Mouse (Mus musculus): ENCODE results near the gene Zcchc14. TPM values are rescaled to one million over a fixed set of nuclear protein-coding genes. Genes with fewer than 3 reads are reported as not detected.

Zcchc14 gene
- polyA plus RNA-seq, 1 experiment from 2014 or later, result 26.9 TPM

DNA sequence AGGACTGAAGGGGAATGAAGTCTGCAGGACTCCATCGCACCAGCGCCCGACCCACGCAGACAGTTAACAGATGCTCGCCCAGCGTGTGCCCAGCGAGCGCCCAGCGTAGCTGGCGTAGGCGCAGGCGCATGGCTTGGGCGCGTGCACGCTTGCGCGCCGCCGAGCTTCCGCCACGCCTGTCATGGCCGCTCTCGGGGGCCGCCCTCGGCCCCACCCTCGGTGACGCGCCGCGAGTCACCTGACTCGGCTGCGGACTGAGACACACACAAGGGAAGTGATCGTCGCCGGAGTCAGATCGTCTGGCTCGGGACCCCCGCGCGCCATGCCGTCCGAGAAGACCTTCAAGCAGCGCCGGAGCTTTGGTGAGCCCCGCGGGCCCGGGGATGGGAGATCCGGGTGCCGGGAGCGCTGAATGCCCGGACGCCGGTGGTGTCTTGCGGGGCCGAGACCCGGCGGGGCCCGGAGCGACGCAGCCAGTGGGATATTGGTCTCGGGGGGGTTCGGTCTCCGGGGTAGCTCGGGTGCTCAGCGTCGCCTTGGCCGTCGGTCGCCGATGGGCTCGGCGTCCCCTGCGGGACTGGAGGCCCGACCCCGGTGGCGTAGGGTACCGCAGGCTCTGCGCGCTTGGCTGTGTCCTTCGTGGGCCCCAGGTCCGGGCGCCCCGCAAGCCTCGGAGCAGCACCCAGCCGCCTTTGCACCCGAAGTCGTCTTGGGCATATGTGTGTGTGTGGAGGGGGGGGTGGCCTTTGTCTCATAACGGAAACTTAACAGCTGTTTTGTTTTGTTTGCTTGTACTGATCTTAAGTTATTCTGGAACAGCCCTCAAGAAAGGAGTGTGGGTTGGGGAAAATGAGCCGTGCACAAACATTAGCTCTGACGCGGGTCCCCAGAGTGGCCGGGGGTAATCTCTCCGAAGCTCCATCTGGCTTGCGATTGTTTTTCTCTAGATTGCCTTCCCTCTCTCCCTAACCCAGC, 62.2 kb downstream of the Zcchc14 start, which contains the start of gene Map1lc3b:
Map1lc3b (plus strand) TSS at position 159 of the 975 bp plus-strand sequence.
- peak within 1 kb of the TSS; percentile 73 for H3K4me3 ChIP-seq (ENCODE audit: low read length)
- WGBS, result under 1% methylated on average over 94 of the region's 94 CpGs

DNA sequence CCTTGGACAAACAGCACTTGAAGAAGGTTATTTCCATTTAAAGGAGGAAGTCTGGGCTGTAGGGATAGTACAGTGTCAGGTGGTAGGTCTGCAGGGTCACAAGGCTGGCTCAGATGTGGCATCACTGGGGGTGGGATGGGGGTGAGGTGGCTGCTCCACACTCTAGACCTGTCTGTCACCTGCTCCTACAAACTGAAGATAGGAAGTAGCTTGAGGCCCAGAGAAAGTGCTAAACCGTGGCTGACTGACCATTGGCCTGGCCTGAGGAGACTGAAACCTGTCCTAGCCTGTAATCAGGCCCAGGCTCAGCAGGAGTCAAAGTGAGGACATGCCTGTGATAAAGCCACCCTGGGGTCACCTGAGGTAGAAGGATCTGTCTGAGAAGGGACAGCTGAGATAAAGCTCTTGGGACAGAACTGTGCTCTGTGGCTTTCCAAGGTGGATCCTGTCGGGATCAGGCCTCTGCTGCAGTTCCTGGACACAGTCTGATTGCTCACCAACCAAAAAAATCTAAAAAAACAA, 63.4 kb downstream of the Zcchc14 start:
- H3K4me2 ChIP-seq (replicated peaks; ENCODE audit: low read depth, low read length), result peak overlapping the region; percentile 93
- WGBS, result 46% methylated on average over 2 of the region's 2 CpGs
- no peak overlapping the region for H3K27ac ChIP-seq (ENCODE audit: low read depth, low read length)
- ATAC-seq (ENCODE audit: low FRiP score, low TSS enrichment), result no peak
- H3K36me3 ChIP-seq (ENCODE audit: control insufficient read depth, insufficient read depth, low read length), result peaks cover 10% of the 10 kb centered on the region
- no peak overlapping the region for H3K4me3 ChIP-seq (ENCODE audit: low read length)
- H3K9me3 ChIP-seq (ENCODE audit: control insufficient read depth, low read length), result no peaks in the 10 kb centered on the region
- H3K9ac ChIP-seq (ENCODE audit: low read depth, low read length), result no peak overlapping the region
- peaks cover 13% of the 10 kb centered on the region for H3K4me1 ChIP-seq (ENCODE audit: control insufficient read depth, insufficient read depth, low read length)
- no peaks in the 10 kb centered on the region for H3K27me3 ChIP-seq (ENCODE audit: control insufficient read depth, insufficient read depth, low read length)

More for the DNA sequence above, 62.2 kb downstream of the Zcchc14 start, which contains the start of gene Map1lc3b:
- H3K27ac ChIP-seq (ENCODE audit: low read depth, low read length), result no peak within 1 kb of the TSS
- peaks cover 15% of the 10 kb centered on the region for H3K36me3 ChIP-seq (ENCODE audit: control insufficient read depth, insufficient read depth, low read length)
- no peaks in the 10 kb centered on the region for H3K27me3 ChIP-seq (ENCODE audit: control insufficient read depth, insufficient read depth, low read length)
- no peaks in the 10 kb centered on the region for H3K9me3 ChIP-seq (ENCODE audit: control insufficient read depth, low read length)
- peaks cover 13% of the 10 kb centered on the region for H3K4me1 ChIP-seq (ENCODE audit: control insufficient read depth, insufficient read depth, low read length)
- H3K9ac ChIP-seq (ENCODE audit: low read depth, low read length), result peak within 1 kb of the TSS; percentile 62
- peak within 1 kb of the TSS; percentile 93 for H3K4me2 ChIP-seq (replicated peaks; ENCODE audit: low read depth, low read length)
- peak; percentile 87 for ATAC-seq (ENCODE audit: low FRiP score, low TSS enrichment)

DNA sequence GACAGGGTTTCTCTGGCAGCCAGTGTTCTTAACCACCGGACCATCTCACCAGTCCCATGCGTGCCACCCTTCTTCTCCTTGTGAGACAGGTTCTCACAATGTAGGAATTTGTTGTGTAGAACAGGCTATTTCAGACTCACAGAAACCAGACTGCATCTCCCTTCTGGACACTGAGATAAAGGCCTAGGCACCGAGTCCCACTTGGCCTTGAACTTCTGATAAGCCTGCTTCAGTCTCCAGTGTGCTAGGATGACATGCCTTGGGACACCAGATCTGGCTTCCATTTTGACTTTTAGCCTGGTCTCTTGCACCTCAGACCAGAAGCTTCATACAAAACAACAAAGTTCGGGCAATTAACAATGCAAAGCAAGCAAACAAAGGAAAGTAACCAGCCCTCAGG, 64.0 kb downstream of the Zcchc14 start:
- peaks cover 13% of the 10 kb centered on the region for H3K4me1 ChIP-seq (ENCODE audit: control insufficient read depth, insufficient read depth, low read length)
- ATAC-seq (ENCODE audit: low FRiP score, low TSS enrichment), result no peak
- 90% methylated on average over 4 of the region's 4 CpGs for WGBS

DNA sequence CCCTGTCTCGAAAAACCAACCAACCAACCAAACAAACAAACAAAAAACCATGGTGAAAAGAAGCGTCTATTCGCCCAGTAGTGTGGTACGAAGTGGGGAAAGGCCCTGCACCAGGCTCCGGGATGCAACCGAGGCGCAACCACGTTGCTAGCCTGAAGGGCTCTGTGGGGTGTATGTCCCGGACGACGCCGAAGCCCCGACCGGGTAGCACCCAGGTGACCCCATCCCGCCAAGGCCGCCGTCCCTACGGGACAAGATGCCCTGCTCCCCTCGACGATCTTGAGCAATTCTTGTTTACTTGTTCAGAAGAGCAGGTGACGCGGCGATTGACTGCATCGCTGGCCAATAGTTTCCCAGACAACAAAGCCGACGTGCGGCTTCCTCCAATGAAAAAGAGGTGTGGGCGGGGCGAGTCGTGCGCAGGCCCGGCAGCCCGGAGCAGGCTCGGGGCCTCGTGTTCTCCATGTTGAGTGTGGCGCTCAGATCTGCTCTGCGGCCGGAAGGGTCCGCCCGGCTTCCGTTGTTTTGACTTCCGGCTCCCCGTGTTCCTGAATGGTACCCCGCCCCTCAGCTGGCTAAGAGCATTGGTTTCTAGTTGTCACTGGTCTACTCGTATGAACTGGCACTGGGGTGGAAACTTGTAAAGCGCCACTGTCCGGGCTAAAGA, 67.4 kb downstream of the Zcchc14 start:
- H3K27ac ChIP-seq (ENCODE audit: low read depth, low read length), result no peak overlapping the region

More for the DNA sequence above, 64.0 kb downstream of the Zcchc14 start:
- Histone ChIP-seq H3K36me3 (ENCODE audit: control insufficient read depth, insufficient read depth, low read length) (peaks cover 5% of the 10 kb centered on the region; the same call in 1 of the 2 replicates), H3K4me2 (replicated peaks; ENCODE audit: low read depth, low read length) (no peak overlapping the region), H3K4me3 (ENCODE audit: low read length) (no peak overlapping the region), H3K27me3 (ENCODE audit: control insufficient read depth, insufficient read depth, low read length) (no peaks in the 10 kb centered on the region), H3K9me3 (ENCODE audit: control insufficient read depth, low read length) (no peaks in the 10 kb centered on the region), H3K27ac (ENCODE audit: low read depth, low read length) (no peak overlapping the region), H3K9ac (ENCODE audit: low read depth, low read length) (no peak overlapping the region)

DNA sequence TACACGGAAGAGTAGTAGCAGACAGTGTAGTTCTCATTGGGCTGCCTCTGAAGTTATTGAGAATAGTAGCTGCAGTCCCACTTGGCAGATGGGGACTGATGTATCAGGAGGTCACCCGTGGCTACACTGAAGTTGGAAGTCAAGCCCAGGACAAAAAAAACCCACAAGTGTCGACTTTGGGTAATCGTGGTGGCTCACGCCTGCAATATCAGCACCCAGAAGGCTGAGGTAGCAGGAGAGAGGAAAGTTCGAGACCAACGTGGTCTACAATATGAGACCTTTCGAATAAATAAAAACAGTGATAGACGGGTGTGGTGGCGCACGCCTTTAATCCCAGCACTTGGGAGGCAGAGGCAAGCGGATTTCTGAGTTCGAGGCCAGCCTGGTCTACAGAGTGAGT, 68.0 kb downstream of the Zcchc14 start:
- Histone ChIP-seq H3K36me3 (ENCODE audit: control insufficient read depth, insufficient read depth, low read length) (no peaks in the 10 kb centered on the region), H3K9ac (ENCODE audit: low read depth, low read length) (peak overlapping the region; percentile 56; the same call in 1 of the 2 replicates), H3K27me3 (ENCODE audit: control insufficient read depth, insufficient read depth, low read length) (no peaks in the 10 kb centered on the region), H3K4me2 (replicated peaks; ENCODE audit: low read depth, low read length) (peak overlapping the region; percentile 56), H3K27ac (ENCODE audit: low read depth, low read length) (no peak overlapping the region), H3K9me3 (ENCODE audit: control insufficient read depth, low read length) (no peaks in the 10 kb centered on the region), H3K4me3 (ENCODE audit: low read length) (peak overlapping the region; percentile 54), H3K4me1 (ENCODE audit: control insufficient read depth, insufficient read depth, low read length) (peaks cover 6% of the 10 kb centered on the region; the same call in 1 of the 2 replicates)
- no peak for ATAC-seq (ENCODE audit: low FRiP score, low TSS enrichment)
- WGBS, result 47% methylated on average over 13 of the region's 13 CpGs

More for the DNA sequence above, 67.4 kb downstream of the Zcchc14 start:
- peak overlapping the region; percentile 56 for H3K9ac ChIP-seq (ENCODE audit: low read depth, low read length)
- peak overlapping the region; percentile 54 for H3K4me3 ChIP-seq (ENCODE audit: low read length)
- peak overlapping the region; percentile 56 for H3K4me2 ChIP-seq (replicated peaks; ENCODE audit: low read depth, low read length)
- peaks cover 6% of the 10 kb centered on the region; the same call in 1 of the 2 replicates for H3K4me1 ChIP-seq (ENCODE audit: control insufficient read depth, insufficient read depth, low read length)
- H3K9me3 ChIP-seq (ENCODE audit: control insufficient read depth, low read length), result no peaks in the 10 kb centered on the region
- no peaks in the 10 kb centered on the region for H3K27me3 ChIP-seq (ENCODE audit: control insufficient read depth, insufficient read depth, low read length)
- peak; percentile 94 for ATAC-seq (ENCODE audit: low FRiP score, low TSS enrichment)
- no peaks in the 10 kb centered on the region for H3K36me3 ChIP-seq (ENCODE audit: control insufficient read depth, insufficient read depth, low read length)
- under 1% methylated on average over 47 of the region's 47 CpGs for WGBS

DNA sequence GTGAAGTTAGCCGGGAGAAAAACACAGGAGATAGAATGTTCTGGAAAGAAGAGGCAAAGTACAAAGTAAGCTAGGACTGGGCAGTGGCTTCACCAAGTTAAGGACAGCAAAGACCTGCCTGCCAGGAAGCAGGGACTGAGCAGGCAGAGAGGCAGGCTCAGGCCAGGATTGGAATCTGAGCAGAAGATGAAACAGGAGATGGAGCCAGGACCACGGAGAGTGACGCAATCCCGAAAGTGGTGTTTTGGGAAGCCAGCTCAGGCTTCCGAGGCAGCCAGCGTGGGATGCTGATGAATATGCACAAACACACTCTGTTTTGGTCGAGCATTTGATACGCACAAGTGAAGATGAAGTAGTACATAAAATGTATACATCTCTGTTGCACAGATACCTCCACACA, 69.0 kb downstream of the Zcchc14 start:
- Histone ChIP-seq H3K4me2 (replicated peaks; ENCODE audit: low read depth, low read length) (no peak overlapping the region), H3K27me3 (ENCODE audit: control insufficient read depth, insufficient read depth, low read length) (no peaks in the 10 kb centered on the region), H3K27ac (ENCODE audit: low read depth, low read length) (no peak overlapping the region), H3K4me3 (ENCODE audit: low read length) (no peak overlapping the region), H3K9ac (ENCODE audit: low read depth, low read length) (no peak overlapping the region), H3K4me1 (ENCODE audit: control insufficient read depth, insufficient read depth, low read length) (peaks cover 4% of the 10 kb centered on the region; the same call in 1 of the 2 replicates), H3K36me3 (ENCODE audit: control insufficient read depth, insufficient read depth, low read length) (no peaks in the 10 kb centered on the region), H3K9me3 (ENCODE audit: control insufficient read depth, low read length) (no peaks in the 10 kb centered on the region)
- WGBS, result 51% methylated on average over 8 of the region's 8 CpGs
- no peak for ATAC-seq (ENCODE audit: low FRiP score, low TSS enrichment)

DNA sequence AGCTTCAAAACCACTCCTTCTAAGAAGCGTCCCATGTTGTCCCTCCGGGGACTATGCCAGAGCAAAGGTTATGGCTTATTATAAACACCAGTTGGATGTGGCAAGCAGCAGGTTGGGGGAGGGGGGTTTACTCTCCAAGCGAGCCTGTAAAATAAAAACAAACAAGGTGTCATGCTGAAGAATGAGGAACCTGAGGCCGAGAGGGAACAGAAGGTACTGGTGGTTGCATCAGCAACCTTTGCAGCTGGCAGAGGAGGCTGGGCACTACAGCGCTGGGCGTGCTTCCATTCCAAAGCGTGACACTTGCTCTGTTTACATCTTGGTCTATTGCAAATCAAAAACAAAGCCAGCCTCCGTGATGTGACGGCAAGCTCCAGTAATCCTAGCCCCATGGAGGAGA, 72.2 kb downstream of the Zcchc14 start:
- no peak for ATAC-seq (ENCODE audit: low FRiP score, low TSS enrichment)
- 21% methylated on average over 9 of the region's 9 CpGs for WGBS
- Histone ChIP-seq H3K4me2 (replicated peaks; ENCODE audit: low read depth, low read length) (no peak overlapping the region), H3K4me1 (ENCODE audit: control insufficient read depth, insufficient read depth, low read length) (peaks cover 17% of the 10 kb centered on the region), H3K4me3 (ENCODE audit: low read length) (no peak overlapping the region), H3K9ac (ENCODE audit: low read depth, low read length) (no peak overlapping the region), H3K36me3 (ENCODE audit: control insufficient read depth, insufficient read depth, low read length) (no peaks in the 10 kb centered on the region), H3K9me3 (ENCODE audit: control insufficient read depth, low read length) (no peaks in the 10 kb centered on the region), H3K27me3 (ENCODE audit: control insufficient read depth, insufficient read depth, low read length) (no peaks in the 10 kb centered on the region), H3K27ac (ENCODE audit: low read depth, low read length) (no peak overlapping the region)

DNA sequence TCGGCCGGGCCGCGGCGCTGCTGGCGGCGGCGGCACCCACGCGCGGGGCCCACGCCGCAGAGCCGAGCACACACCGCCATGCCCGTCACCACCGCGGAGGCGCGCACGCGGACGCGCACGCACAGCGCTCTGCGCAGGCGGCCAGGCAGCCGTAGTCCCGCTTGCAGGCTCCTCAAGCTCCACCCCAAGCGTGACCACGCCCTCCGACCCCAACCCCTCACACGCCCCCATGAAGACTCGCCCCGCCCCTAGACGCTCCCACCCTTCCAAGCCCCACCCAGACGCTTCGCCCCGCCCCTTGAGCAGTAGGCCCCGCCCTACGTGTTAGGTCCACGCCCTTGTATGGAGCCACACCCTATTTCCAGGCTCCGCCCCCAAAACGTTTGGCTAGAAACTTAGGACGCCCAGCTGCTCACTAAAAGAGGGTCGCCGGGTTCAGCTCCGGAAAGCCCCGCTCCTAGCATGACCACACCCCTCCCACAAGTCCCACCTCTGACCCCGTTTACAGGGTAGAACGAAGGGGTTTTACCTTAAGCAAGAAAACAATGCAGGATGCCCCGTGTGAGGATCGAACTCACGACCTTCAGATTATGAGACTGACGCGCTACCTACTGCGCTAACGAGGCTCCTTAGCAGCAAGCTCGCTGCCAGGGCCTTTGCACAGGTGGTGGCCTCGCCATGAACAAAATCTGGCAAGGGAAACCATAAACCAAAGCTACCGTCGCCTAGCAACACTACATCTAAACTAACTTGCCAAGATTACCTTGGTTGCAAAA, 73.8 kb downstream of the Zcchc14 start, which contains the start of gene Fbxo31:
Fbxo31 (minus strand) TSS at position 131 of the 776 bp plus-strand sequence.
- ATAC-seq (ENCODE audit: low FRiP score, low TSS enrichment), result peak; percentile 90
- H3K4me3 ChIP-seq (ENCODE audit: low read length), result peak within 1 kb of the TSS; percentile 82
- WGBS, result 1% methylated on average over 60 of the region's 63 CpGs
- peak within 1 kb of the TSS; percentile 70 for H3K9ac ChIP-seq (ENCODE audit: low read depth, low read length)
- no peaks in the 10 kb centered on the region for H3K27me3 ChIP-seq (ENCODE audit: control insufficient read depth, insufficient read depth, low read length)
- H3K9me3 ChIP-seq (ENCODE audit: control insufficient read depth, low read length), result no peaks in the 10 kb centered on the region
- peaks cover 17% of the 10 kb centered on the region for H3K4me1 ChIP-seq (ENCODE audit: control insufficient read depth, insufficient read depth, low read length)
- H3K27ac ChIP-seq (ENCODE audit: low read depth, low read length), result no peak within 1 kb of the TSS
- no peaks in the 10 kb centered on the region for H3K36me3 ChIP-seq (ENCODE audit: control insufficient read depth, insufficient read depth, low read length)
- peak within 1 kb of the TSS; percentile 87 for H3K4me2 ChIP-seq (replicated peaks; ENCODE audit: low read depth, low read length)
